Mouse (Mus musculus) spleen, adult 2 months (tissue): Measurements from ENCODE around the gene Gprc5d. TPM values are rescaled to one million over a fixed set of nuclear protein-coding genes. Genes with fewer than 3 reads are reported as not detected.

Experiments used
- DNase-seq, 2 experiments: peaks; one replicate each; pipeline versions ENCODE4 v3.0.0 to v3.0.0-alpha.2; 2012 to 2021; ENCODE audit warnings: low spot score in 2 of 2, low read depth in 1 of 2
- H3K27ac ChIP-seq: fragments of 200-500 bp; 2 replicates; pipeline ENCODE4 v1.5.1; 2012; ENCODE audit warnings: low read length, inconsistent platforms; ENCODE audit not compliant: insufficient read depth
- H3K27me3 ChIP-seq: fragments of 200-500 bp; 2 replicates; pipeline ENCODE4 v1.6.1; 2012; ENCODE audit warnings: mild to moderate bottlenecking, moderate library complexity, low read length, inconsistent platforms; ENCODE audit not compliant: control insufficient read depth, insufficient read depth
- H3K36me3 ChIP-seq: fragments of 200-500 bp; 2 replicates; pipeline ENCODE4 v1.6.1; 2012; ENCODE audit warnings: mild to moderate bottlenecking, low read length, inconsistent platforms; ENCODE audit not compliant: control insufficient read depth, insufficient read depth
- H3K4me1 ChIP-seq: fragments of 200-500 bp; 2 replicates; pipeline ENCODE4 v1.6.1; 2011; ENCODE audit warnings: inconsistent platforms; ENCODE audit not compliant: control insufficient read depth, insufficient read depth, insufficient read length
- H3K4me3 ChIP-seq: fragments of 200-500 bp; 2 replicates; pipeline ENCODE4 v1.5.1; 2011; ENCODE audit warnings: mild to moderate bottlenecking, inconsistent platforms; ENCODE audit not compliant: insufficient read depth, insufficient read length; ENCODE audit errors: extremely low read depth
- CTCF ChIP-seq: fragments of 200-500 bp; IDR thresholded peaks from 2 replicates; pipeline ENCODE4 v1.5.1; 2011; ENCODE audit warnings: mild to moderate bottlenecking, inconsistent platforms; ENCODE audit not compliant: insufficient read depth, insufficient read length, insufficient replicate concordance; ENCODE audit errors: extremely low read depth
- POLR2A ChIP-seq: fragments of 200-500 bp; IDR thresholded peaks from 2 replicates; pipeline ENCODE4 v1.6.1; 2011; ENCODE audit warnings: low read depth, low read length, inconsistent platforms
- WGBS: fragments of 180-500 bp; shearing (Covaris S2); methylation state at CpG from one replicate; pipeline ENCODE4 v1.1.7; 2018; 5-methylcytosine and 5-hydroxymethylcytosine counted together
- polyA plus RNA-seq: library from polyadenylated mRNA; depleted of rRNA; stranded (reverse); fragments of >200 nt; gene quantifications from 2 replicates; pipeline ENCODE4 v1.2.3, GENCODE M21; 2012; rRNA removed

Gprc5d gene
- polyA plus RNA-seq = 0.09 and 0.25 TPM in 2 replicates

GRCm38 (mm10) chr6:135118183-135118582, at the start of gene Gprc5d:
Gene Gprc5d, minus strand, starts transcription at chr6:135118283.
- Histone ChIP-seq H3K4me3 (no peak within 1 kb of the TSS), H3K27ac (no peak within 1 kb of the TSS), H3K36me3 (no peaks in the 10 kb centered on the region), H3K27me3 (no peaks in the 10 kb centered on the region), H3K4me1 (no peaks in the 10 kb centered on the region)
- 90% methylated on average over 5 of the region's 5 CpGs for WGBS
- DNase-seq = no peak
- TF ChIP-seq CTCF (no peak), POLR2A (no peak)

- no peak for DNase-seq
- 73% methylated on average over 5 of the region's 5 CpGs for WGBS
- peaks cover 4% of the 10 kb centered on the region; the same call in 1 of the 2 replicates for H3K4me1 ChIP-seq
- no peak for TF ChIP-seq CTCF
- TF ChIP-seq POLR2A = no peak
- no peaks in the 10 kb centered on the region for H3K27me3 ChIP-seq
- H3K36me3 ChIP-seq = no peaks in the 10 kb centered on the region
- H3K27ac ChIP-seq = peak overlapping the region; percentile 42; the same call in 1 of the 2 replicates
- H3K4me3 ChIP-seq = no peak overlapping the region
Measured at GRCm38 (mm10) chr6:135166712-135167111, 48.6 kb upstream of the Gprc5d start.

- no peak overlapping the region for H3K4me3 ChIP-seq
- TF ChIP-seq POLR2A (no peak), CTCF (no peak)
- no peaks in the 10 kb centered on the region for H3K27me3 ChIP-seq
- H3K27ac ChIP-seq = peak overlapping the region; percentile 42; the same call in 1 of the 2 replicates
- WGBS = 93% methylated on average over 3 of the region's 3 CpGs
- no peak for DNase-seq
- no peaks in the 10 kb centered on the region for H3K36me3 ChIP-seq
- H3K4me1 ChIP-seq = peaks cover 4% of the 10 kb centered on the region; the same call in 1 of the 2 replicates
Measured at GRCm38 (mm10) chr6:135166262-135166661, 48.2 kb upstream of the Gprc5d start.

- 84% methylated on average over 2 of the region's 2 CpGs for WGBS
Measured at GRCm38 (mm10) chr6:135165706-135166105, 47.6 kb upstream of the Gprc5d start.

GRCm38 (mm10) chr6:135165191-135165590, 47.1 kb upstream of the Gprc5d start:
- Histone ChIP-seq H3K27me3 (no peaks in the 10 kb centered on the region), H3K4me1 (peaks cover 4% of the 10 kb centered on the region; the same call in 1 of the 2 replicates), H3K4me3 (no peak overlapping the region), H3K36me3 (no peaks in the 10 kb centered on the region), H3K27ac (no peak overlapping the region)
- WGBS = 80% methylated on average over 3 of the region's 3 CpGs
- TF ChIP-seq POLR2A (no peak), CTCF (no peak)
- no peak for DNase-seq

More at GRCm38 (mm10) chr6:135165706-135166105, 47.6 kb upstream of the Gprc5d start:
- DNase-seq = no peak
- Histone ChIP-seq H3K4me1 (peaks cover 4% of the 10 kb centered on the region; the same call in 1 of the 2 replicates), H3K36me3 (no peaks in the 10 kb centered on the region), H3K27me3 (no peaks in the 10 kb centered on the region), H3K4me3 (no peak overlapping the region), H3K27ac (no peak overlapping the region)
- TF ChIP-seq CTCF (no peak), POLR2A (no peak)

- no peak overlapping the region for H3K4me3 ChIP-seq
Measured at GRCm38 (mm10) chr6:135162861-135163260, 44.8 kb upstream of the Gprc5d start.

GRCm38 (mm10) chr6:135162311-135162710, 44.2 kb upstream of the Gprc5d start:
- Histone ChIP-seq H3K4me1 (no peaks in the 10 kb centered on the region), H3K4me3 (no peak overlapping the region), H3K27me3 (no peaks in the 10 kb centered on the region), H3K27ac (no peak overlapping the region), H3K36me3 (no peaks in the 10 kb centered on the region)
- TF ChIP-seq POLR2A (no peak), CTCF (no peak)
- DNase-seq = no peak
- 89% methylated on average over 3 of the region's 3 CpGs for WGBS

More at GRCm38 (mm10) chr6:135162861-135163260, 44.8 kb upstream of the Gprc5d start:
- no peak for DNase-seq
- Histone ChIP-seq H3K4me1 (no peaks in the 10 kb centered on the region), H3K27ac (peak overlapping the region; percentile 5; the same call in 1 of the 2 replicates), H3K27me3 (no peaks in the 10 kb centered on the region), H3K36me3 (no peaks in the 10 kb centered on the region)
- TF ChIP-seq POLR2A (no peak), CTCF (no peak)
- 52% methylated on average over 4 of the region's 4 CpGs for WGBS
